Mouse (Mus musculus): ENCODE measurements at regions not wholly inside any gene's neighbourhood (a gene's known extent, or its start where the extent isn't known, plus 50 kb on each side); places are given as distances from the start of the nearest gene placed in this dataset.

DNA sequence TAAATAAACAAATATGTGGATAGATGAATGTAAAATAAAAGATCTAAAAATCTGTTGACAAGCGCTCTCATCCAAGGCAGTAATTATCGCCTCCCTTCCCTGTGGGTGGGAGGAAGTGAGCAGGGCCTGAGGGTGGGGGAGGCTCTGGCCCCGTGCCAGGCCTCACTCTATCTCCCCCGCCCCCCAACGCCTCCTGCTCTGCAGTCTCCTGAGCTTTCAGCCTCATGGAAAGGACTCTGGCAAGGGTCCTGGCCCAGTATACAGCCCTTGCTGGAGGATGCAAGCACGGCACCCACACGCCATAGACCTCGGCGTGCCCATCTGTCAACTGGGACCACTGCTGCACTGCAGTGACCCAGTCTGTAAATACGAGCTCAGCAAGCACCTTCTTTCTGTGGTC is 222.9 kb downstream of the Mroh4 start:
- TF ChIP-seq CTCF (IDR thresholded peaks at IDR 0.05; ENCODE audit: low read depth) (no peak), EP300 (IDR thresholded peaks at IDR 0.05; ENCODE audit: low read depth) (no peak)

All from liver, embryonic 14.5 days (tissue).